Mouse (Mus musculus): Measurements from ENCODE around the gene Tmem238l.

The Tmem238l gene

DNA sequence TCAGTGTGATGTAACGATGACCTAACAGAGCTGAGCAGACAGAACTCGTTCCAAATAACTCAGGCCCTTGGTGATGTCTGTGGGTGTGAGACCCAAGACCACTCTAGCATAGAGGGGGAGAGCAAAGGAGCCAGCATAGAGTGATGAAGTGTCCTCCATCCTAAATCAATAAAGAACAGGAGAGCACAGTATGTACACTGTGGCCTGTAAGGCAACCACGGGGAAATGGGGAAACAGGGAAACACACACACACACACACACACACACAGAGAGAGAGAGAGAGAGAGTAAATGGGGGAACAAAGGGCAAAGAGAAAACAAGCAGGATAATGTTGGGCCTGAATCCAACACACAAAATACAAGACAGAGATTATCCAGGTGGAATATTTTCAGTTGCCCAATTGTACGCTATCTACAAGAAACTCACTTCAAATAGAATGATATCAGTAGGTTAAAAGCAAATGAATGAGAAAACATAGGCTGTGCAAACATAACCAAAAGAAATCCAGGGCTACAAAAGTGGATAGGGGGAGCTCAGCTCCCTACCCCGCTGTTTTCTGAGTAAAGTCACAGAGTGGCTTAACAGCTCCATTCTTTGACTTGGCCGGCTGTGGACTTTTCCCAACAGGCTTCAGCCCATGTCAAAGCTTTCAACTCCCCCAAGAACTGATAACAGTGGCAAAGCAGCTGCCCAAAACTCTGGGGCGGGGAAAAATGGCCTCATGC is 19.3 kb downstream of the Tmem238l start:
- in situ Hi-C loops (cut with MboI, MseI), result no loop called here

DNA sequence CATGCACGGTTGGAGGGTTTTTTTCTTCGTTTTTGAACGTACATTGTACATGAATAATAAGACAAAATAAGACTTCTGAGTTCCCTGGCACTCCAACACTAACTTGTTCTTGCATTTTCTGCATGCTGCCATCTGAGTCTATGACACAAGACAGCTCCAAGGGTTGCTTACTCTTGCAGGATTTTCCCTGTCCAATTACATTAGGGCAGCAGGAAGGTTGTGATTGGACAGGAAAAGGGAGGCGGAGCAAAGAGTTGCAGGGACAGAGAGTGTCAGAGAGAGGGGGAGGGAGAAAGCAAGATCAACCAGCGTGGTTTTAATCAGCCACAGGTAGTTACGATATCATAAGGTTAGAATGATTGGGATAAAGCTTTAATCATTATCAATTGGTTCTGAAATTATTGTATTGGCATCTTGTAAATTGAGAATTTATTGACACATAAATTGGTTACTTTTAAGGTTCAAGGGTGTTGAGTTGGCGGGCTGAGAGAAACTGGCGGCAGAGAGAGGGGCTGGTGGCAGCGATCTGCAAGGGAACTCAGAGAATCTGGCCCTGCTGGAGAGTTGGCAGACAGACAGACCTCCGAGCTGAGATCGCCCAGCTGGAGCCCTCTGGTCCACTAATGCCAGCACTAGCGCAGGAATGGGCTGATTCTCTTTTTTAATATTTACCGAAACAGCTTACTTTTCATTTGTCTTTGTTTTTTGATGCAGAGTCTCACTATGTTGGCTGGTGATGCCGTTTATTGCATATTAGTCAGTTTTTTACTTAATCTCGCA is 25.1 kb downstream of the Tmem238l start:
- in situ Hi-C loops (cut with MboI, MseI), result loop anchor here (5.0 kb wide), 1 partner anchor 59 kb away; no protein-coding TSS in a partner anchor

DNA sequence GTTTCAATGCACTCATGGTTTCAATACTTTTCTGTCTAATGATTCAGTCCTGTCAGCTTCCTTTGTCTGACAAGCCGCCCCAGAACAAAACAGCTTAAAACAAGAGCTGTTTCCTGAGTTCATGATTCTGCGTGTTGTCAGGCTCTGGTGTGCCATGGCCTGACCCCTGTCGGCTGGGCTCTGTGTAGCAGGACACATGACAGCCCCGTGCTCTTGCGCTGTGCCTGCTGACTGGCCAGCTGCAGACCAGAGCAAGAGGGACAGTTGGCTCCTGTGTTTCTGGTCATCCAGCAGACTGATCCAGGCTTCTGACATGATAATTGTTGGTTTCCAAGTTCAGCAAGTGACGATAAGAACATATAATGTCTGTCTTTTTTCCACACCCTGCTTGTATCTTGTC is 26.4 kb downstream of the Tmem238l start:
- in situ Hi-C loops (cut with MboI, MseI), result loop anchor here (5.0 kb wide), 1 partner anchor 60 kb away; no protein-coding TSS in a partner anchor

DNA sequence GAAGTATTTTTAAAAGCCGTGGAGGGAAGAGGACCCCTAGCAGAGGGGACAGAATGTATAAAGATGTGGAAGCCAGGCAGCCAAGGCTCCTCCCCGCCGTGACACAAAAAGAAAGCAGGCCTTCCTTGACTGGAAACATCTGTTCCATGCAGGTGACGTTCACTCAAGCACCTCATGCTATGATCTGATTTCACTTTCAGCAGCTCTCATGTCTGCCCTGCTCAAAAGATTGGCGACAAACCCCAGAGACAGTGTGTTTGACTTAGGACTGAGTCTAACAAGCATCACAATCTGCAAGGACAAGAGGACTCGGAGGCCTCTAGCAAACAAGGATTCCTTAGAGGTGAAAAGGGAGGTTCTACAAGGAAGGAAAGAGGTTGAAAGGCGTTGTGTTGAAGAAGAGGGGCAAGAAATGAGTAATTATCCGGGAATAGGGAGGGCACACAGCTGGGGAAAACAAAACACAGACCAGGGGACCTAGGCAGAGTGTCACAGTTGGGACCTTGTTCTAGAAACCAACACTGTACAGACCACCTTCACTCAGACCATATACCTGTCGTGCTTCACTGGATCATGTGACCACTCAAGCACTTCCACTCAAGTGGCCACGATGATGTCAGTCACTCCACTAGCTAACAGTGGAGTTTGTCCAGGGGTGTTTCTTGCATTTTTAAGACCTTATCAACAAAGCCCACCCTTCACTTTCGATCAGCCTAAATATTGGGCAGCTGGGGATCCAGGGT is 27.2 kb downstream of the Tmem238l start:
- in situ Hi-C loops (cut with MboI, MseI), result loop anchor here (5.0 kb wide), 1 partner anchor 61 kb away; no protein-coding TSS in a partner anchor

DNA sequence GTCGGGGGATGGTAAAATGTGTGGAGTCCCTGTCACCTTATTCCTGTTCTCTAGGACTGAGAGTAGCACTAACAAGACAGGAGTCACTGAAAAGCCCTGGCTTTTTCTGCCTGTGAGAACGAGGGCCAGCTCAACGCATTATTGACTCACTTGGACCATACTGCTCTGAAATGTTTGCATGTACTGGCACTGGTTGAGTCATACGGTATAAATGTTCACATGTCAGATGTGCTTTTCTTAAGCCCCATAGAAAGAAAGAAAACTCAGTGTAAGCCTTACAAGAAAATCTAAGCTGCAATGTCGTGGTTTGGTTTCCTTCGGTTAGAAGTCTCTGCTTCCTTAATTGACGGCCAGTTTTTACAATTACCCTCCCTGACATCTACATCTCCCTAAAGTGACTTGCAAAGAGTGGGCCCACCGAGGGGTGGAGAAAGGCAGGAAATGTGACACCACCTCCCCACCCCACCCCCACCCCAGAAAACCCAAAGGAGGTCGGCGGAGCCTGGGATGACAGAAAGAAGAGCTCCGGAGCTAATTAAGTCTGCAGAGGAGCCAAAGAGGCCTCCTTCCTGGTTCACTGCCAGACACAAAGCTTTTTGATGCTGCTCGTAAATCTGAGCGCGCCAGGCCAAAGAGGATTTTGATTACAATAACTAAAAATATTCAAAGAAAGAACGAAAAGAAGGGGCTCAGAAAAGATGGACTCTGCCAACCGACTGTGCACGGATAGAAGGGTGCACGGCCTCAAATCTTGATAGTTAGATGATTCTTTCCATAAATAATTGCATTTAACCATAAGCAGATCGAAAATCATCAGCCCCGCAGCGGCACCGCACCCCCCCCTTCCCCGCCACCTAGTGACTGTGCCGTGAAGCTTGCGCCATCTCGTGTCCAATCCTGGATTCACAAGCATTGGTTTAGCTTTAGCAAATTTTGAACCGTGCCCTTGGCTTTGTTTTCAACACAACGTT is 28.0 kb downstream of the Tmem238l start:
- in situ Hi-C loops (cut with MboI, MseI), result loop anchor here (5.0 kb wide), 1 partner anchor 62 kb away; no protein-coding TSS in a partner anchor

DNA sequence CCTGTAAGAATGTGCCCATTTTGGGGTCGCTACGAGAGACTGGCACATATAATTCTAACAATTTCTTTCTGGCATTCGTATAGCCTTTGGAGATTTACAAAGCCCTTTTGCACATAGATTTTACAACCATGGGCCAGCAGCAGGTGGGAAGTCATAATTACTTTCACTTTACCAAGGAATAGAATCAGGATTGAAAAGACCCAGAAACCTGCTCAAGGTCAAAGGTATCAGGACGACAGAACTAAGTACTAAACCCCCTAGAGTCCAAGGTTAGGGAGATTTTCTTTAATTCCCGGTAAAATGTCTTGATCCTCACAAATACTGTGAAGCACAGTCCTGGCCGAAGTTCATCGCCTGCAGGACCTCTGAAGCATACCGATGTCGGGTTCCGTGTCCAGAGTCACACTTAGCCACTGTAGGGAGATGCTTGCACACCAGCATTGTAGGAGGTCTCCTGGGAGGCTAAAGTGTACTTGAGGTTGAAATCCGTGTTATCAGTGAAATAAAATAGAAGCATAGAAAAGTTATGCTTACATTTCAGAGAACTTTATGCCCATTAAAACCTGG is 28.8 kb downstream of the Tmem238l start:
- in situ Hi-C loops (cut with MboI, MseI), result no loop called here

DNA sequence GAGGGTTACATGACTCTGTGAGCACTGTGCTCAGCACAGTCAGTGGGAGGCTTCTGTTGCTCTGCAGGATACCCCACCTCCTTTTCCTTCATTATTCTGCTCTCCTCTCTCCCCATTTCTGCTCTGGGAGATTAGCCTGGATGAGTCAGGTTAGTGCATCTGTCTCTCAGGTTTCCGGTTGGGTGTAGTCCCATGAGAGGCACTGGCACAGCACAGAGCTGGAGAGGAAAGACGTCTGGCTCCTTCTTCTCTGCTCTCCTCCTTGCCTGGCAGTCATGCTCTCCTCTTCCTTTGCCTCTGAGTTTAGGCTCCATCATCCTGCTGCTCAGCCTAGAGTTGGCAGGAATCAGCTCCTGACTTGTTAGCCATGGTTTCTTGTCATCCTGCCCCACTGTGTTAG is 35.7 kb downstream of the Tmem238l start:
- in situ Hi-C loops (cut with MboI, MseI), result no loop called here

DNA sequence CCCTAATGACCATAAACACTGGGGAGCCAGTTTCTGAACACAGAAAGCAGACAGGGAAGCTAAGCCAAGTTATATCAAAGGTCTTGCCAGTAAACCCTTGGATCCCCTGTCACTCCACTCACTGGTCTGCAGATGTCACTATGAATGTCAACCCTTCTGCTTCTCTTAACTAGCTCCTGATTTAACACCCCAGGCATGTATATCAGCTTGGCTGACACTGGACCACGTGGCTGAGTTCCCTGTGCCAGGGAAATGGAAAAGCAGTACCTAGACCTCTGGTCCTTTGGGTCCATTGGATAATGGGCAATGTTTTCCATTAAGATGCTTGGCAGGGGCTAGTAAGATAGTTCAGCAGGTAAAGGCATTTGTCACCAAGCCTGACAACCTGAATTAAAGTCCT is 37.2 kb downstream of the Tmem238l start:
- in situ Hi-C loops (cut with MboI, MseI), result no loop called here

DNA sequence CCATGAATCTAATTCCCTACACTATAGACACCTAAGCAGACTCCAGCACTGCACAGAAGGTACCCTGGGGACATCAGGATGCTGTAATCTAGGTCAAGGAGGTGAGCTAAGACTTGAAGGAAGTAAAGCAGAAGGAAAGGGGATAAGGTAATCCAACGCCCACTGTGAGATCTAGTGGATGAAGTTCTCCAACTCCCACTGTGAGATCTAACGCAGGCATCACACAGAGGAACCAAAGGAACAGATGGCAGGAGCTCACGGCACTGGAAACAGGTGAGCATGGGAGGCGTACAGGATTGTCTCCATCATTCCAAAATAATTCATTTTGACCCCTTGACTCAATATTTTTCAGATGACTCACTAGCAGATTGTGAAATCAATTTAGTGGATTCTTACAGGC is 40.0 kb downstream of the Tmem238l start:
- in situ Hi-C loops (cut with MboI, MseI), result no loop called here

DNA sequence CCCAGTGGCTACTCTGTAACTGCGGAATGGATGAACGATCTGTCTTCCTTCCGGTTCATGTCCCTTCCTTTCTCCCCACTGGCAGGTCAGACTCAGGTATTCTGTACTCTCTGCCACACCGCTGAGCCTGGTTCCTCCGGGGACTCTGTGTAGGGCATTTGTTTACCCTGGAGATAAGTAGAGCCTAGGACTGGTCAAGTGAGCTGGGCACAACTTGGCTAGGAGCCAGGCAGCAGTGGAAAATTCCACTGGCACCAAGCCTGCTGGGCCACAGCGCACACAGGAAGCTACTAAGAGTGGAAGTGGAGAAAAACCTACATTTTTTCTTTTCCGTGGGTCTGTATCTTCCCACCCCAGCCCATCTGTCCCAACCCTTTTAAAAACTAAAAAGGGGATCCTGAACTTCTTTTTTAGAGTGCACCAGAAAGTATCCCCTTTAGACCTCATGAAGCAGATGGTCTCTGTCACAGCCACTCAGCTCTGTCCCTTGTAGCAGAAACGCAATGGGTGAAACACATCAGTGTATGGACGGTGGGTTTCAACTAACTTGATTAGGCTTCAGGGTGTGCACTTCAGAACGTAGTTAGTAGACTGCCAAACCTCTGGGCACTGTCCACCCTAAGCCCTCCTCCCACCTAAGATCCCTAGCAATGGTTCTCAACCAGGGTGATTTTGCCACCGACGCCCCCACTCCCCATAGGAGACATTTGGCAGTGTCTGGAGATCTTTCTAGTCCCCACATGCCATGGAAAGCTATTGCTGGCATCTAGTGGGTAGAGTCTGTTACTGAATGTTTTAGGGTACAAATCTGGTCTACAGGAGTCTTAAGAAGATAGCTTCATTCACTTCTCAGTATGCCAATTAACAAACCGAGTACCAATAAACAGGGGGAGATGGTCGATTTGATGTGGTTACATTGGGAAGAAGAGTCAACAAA is 42.3 kb downstream of the Tmem238l start:
- in situ Hi-C loops (cut with MboI, MseI), result no loop called here

DNA sequence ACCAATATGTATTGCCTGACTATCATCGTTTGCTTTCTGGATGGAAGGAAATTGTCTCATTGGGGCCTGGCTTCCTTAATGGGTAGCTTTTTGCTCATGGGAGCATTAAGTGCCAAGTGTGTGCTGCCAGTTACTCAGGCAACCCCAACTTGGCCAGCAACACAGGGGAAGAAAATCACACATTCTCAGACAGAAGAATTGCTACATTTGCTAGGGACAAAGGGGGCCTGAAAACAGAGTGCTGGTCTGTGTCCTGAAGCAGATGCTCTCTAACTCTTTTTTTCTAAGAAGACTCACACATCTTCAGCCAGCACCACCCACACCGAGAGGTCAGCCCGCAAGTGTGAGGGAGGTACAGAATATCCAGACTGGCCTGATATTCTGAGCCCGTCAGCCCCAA is 44.2 kb downstream of the Tmem238l start:
- in situ Hi-C loops (cut with MboI, MseI), result no loop called here

DNA sequence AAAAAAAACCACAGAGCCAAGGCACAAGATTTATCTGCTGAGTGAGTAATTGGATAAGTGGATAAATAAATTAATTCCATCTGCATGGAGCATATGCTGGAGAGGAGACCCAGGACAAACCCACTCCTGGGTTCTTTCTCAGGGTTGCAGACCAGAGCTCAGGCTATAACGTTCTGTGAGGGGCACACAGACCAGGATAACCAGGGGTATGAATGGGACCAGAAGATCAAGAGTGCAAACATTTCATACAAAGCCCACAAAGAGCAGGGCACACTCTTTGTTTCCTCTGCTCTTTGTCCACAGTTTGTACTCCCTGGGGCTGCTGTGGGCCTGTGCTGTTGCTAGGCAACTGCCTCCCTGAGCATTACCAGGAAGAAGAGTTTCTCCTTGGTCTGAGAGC is 45.3 kb downstream of the Tmem238l start:
- in situ Hi-C loops (cut with MboI, MseI), result no loop called here

DNA sequence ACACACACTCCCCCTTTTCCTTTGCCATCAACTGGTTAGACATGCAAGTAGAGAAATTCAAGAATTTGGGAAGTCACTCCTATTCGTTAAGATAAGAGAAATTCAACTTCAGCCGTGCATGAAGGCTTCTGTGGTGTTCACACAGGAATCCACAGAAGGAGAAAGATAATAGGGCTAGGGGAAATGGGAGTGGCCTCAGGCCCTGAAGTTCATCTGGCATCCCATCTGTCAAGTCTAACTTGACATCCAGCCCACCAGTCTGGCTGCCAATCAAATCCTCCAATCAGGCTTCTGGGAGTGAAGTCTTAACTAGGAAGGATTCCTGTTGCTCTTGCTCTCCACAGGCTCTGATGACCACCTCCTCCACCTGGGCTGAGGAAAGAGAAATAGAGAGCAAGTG is 46.5 kb downstream of the Tmem238l start:
- in situ Hi-C loops (cut with MboI, MseI), result no loop called here

DNA sequence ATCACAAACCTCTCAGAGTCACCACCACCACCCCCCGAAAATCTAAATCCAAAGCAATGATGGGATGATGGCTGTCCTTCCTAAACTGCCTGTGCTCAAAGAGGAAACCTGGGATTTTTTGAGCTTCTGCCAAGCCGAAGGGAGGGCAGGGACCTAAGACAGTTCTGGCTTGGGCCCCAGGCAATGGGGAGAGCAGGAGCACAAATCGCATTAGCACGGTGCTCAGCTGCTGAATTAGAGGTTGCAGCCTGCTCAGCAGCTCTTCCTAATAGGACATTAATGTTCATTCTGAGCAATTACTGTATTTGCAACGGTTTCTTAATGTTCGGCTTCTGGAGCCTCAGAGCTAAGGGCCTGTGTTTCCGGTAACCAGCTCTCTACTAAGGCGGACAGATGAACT is 51.5 kb downstream of the Tmem238l start:
- in situ Hi-C loops (cut with MboI, MseI), result no loop called here

DNA sequence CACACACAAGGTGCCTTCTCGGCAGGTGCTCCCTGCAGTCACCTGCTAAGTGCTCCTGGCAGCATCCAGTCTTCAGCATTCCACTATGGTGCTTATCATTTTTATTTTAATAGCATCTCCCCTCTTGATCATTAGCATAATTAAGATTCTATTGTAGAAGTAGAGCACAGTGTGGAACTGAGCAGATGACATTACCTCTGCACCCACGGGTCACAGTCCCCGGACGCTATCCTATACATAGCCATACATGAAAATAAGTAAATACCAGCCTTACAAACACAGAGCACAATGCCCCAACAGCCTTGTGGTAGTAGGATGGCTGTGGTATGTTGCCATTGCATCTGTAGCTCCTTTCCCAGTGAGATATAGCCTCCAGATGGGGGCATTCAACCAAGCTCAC is 52.1 kb downstream of the Tmem238l start:
- in situ Hi-C loops (cut with MboI, MseI), result no loop called here

DNA sequence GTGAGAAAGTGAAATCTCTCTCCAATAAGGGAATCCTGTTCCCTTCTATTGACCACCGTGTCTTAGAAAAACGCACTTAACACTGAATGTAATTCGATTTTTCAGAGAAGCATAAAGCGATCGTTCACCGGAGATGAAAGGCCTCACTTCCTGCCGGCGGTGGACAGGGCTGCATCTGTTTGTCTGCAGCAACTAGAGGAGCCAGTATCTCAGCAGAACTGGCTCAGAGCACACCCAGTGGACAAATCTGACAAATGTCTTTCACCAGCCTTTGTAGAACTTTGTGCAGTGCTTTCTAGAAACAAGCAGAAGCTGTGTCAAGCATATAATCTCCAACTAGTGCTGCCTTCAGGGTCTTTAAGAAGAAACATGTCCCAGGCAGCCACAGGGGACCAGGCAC is 54.0 kb downstream of the Tmem238l start:
- in situ Hi-C loops (cut with MboI, MseI), result no loop called here

DNA sequence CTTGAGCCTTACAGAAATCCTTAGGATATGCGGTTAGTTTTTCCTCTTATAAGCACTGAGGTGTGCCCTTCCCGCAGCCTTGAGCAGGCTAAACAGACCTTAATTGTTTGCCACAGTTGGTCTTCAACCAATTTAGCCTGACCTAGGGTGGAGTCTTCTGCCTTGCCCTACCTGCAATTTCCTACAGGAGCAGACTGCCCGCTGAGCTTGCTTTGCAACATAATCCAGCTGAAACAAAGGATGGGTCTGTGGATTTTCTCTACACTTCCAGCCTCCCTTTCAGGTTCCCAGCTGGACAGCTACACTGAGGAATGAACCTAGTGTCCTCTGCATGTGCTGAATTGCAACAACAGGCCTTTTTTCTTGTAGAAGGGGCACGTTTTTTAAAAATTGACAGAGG is 55.2 kb downstream of the Tmem238l start:
- in situ Hi-C loops (cut with MboI, MseI), result no loop called here
